Mouse (Mus musculus) MEL (cell line): ENCODE measurements around the gene Rgcc. TPM values are rescaled to one million over a fixed set of nuclear protein-coding genes. Genes with fewer than 3 reads are reported as not detected.
A peak's percentile ranks its signal among the peaks of the same experiment; 100 is the strongest.

Source experiments
- DNase-seq: peaks from one replicate; pipeline ENCODE4 v3.0.0; 2011; ENCODE audit warnings: low read depth, low spot score
- H3K27ac ChIP-seq: 2 replicates; pipeline ENCODE4 v1.5.1; 2012; ENCODE audit warnings: low read depth, mild to moderate bottlenecking, control low read depth, low read length, moderate library complexity; ENCODE audit not compliant: control insufficient read depth
- H3K27me3 ChIP-seq, 2 experiments: fragments of 150-350 bp in 1 of 2; sonication (generic) in 1 of 2; 2 replicates each; pipeline ENCODE4 v1.6.1; 2012; ENCODE audit warnings: low read length in 2 of 2, mild to moderate bottlenecking in 2 of 2, improper control_type of control experiment in 1 of 2, moderate library complexity in 1 of 2; ENCODE audit not compliant: insufficient read depth in 2 of 2, control insufficient read depth in 1 of 2
- H3K36me3 ChIP-seq, 2 experiments: 2 replicates each; pipeline ENCODE4 v1.6.1; 2012 to 2014; ENCODE audit warnings: low read length in 2 of 2, improper control_type of control experiment in 1 of 2, inconsistent platforms in 1 of 2, mild to moderate bottlenecking in 1 of 2; ENCODE audit not compliant: insufficient read depth in 2 of 2, control insufficient read depth in 1 of 2
- H3K4me1 ChIP-seq, 2 experiments: fragments of 150-350 bp in 1 of 2; sonication (generic) in 1 of 2; 2 replicates each; pipeline ENCODE4 v1.6.1; 2012; ENCODE audit warnings: low read length in 2 of 2, improper control_type of control experiment in 1 of 2, mild to moderate bottlenecking in 1 of 2; ENCODE audit not compliant: insufficient read depth in 2 of 2, control insufficient read depth in 1 of 2
- H3K4me3 ChIP-seq, 2 experiments: fragments of 150-350 bp in 1 of 2; sonication (generic) in 1 of 2; 2 replicates each; pipeline ENCODE4 v1.5.1; 2012; ENCODE audit warnings: low read depth in 2 of 2, low read length in 2 of 2, mild to moderate bottlenecking in 2 of 2, moderate library complexity in 2 of 2, control low read depth in 1 of 2, improper control_type of control experiment in 1 of 2; ENCODE audit not compliant: control insufficient read depth in 1 of 2, insufficient read depth in 1 of 2
- H3K79me2 ChIP-seq: 2 replicates; pipeline ENCODE4 v1.6.1; 2012; ENCODE audit warnings: mild to moderate bottlenecking, low read length, moderate library complexity; ENCODE audit not compliant: control insufficient read depth, poor library complexity, insufficient read depth
- H3K9ac ChIP-seq: 2 replicates; pipeline ENCODE4 v1.6.1; 2012; ENCODE audit warnings: low read depth, mild to moderate bottlenecking, control low read depth, low read length, moderate library complexity; ENCODE audit not compliant: control insufficient read depth, poor library complexity, severe bottlenecking
- H3K9me3 ChIP-seq: fragments of 150-350 bp; sonication (generic); replicated peaks from 2 replicates; pipeline ENCODE4 v1.6.1; 2012; ENCODE audit warnings: mild to moderate bottlenecking, low read length, improper control_type of control experiment, moderate library complexity; ENCODE audit not compliant: insufficient read depth
- CHD1 ChIP-seq: IDR thresholded peaks from 2 replicates; pipeline ENCODE4 v1.6.1; 2012; ENCODE audit warnings: low read depth, mild to moderate bottlenecking, inconsistent platforms, low read length, improper control_type of control experiment
- CTCF ChIP-seq, 3 experiments: IDR thresholded peaks in 2 of 3; conservative IDR thresholded peaks in 1 of 3; 2 replicates each; pipeline ENCODE4 v1.5.1; 2011 to 2012; ENCODE audit warnings: low read length in 3 of 3, low read depth in 2 of 3, mild to moderate bottlenecking in 2 of 3, improper control_type of control experiment in 1 of 3, inconsistent platforms in 1 of 3, mixed read lengths in 1 of 3, moderate library complexity in 1 of 3; ENCODE audit not compliant: control insufficient read depth in 1 of 3, insufficient read depth in 1 of 3, poor library complexity in 1 of 3, severe bottlenecking in 1 of 3
- ELF1 ChIP-seq: IDR thresholded peaks from 2 replicates; pipeline ENCODE4 v1.6.1; 2014; ENCODE audit warnings: low read depth, mild to moderate bottlenecking, inconsistent platforms, low read length, improper control_type of control experiment, moderate library complexity
- ETS1 ChIP-seq: IDR thresholded peaks from 2 replicates; pipeline ENCODE4 v1.6.1; 2012; ENCODE audit warnings: low read depth, mild to moderate bottlenecking, inconsistent platforms, low read length, improper control_type of control experiment, moderate library complexity
- GATA1 ChIP-seq: IDR thresholded peaks from 2 replicates; pipeline ENCODE4 v1.6.1; 2011; ENCODE audit warnings: low read depth, low read length, improper control_type of control experiment
- HCFC1 ChIP-seq: IDR thresholded peaks from 2 replicates; pipeline ENCODE4 v1.6.1; 2012; ENCODE audit warnings: low read depth, mild to moderate bottlenecking, inconsistent platforms, low read length, improper control_type of control experiment, moderate library complexity
- JUND ChIP-seq: IDR thresholded peaks from 2 replicates; pipeline ENCODE4 v1.6.1; 2011; ENCODE audit warnings: low read depth, mild to moderate bottlenecking, improper control_type of control experiment, low read length
- KAT2A ChIP-seq: conservative IDR thresholded peaks from 2 replicates; pipeline ENCODE4 v1.6.1; 2012; ENCODE audit warnings: low read depth, low read length, improper control_type of control experiment, inconsistent platforms
- MAX ChIP-seq: IDR thresholded peaks from 2 replicates; pipeline ENCODE4 v1.6.1; 2011; ENCODE audit warnings: low read length, improper control_type of control experiment
- MEF2A ChIP-seq: IDR thresholded peaks from 2 replicates; pipeline ENCODE4 v1.6.1; 2014; ENCODE audit warnings: low read depth, mild to moderate bottlenecking, inconsistent platforms, low read length, improper control_type of control experiment; ENCODE audit not compliant: poor library complexity, insufficient replicate concordance, severe bottlenecking; ENCODE audit errors: extremely low read depth
- MYB ChIP-seq: IDR thresholded peaks from 2 replicates; pipeline ENCODE4 v1.6.1; 2011; ENCODE audit warnings: mild to moderate bottlenecking, low read depth, low read length, improper control_type of control experiment
- NELFE ChIP-seq: IDR thresholded peaks from 2 replicates; pipeline ENCODE4 v1.6.1; 2011; ENCODE audit warnings: low read depth, low read length, improper control_type of control experiment
- POLR2A ChIP-seq, 2 experiments: IDR thresholded peaks; 2 replicates each; pipeline ENCODE4 v1.6.1; 2011 to 2012; ENCODE audit warnings: low read length in 2 of 2, mild to moderate bottlenecking in 2 of 2, control low read depth in 1 of 2, improper control_type of control experiment in 1 of 2, low read depth in 1 of 2, moderate library complexity in 1 of 2; ENCODE audit not compliant: control insufficient read depth in 1 of 2, insufficient read depth in 1 of 2, poor library complexity in 1 of 2
- RAD21 ChIP-seq: IDR thresholded peaks from 2 replicates; pipeline ENCODE4 v1.6.1; 2011; ENCODE audit warnings: mild to moderate bottlenecking, low read depth, low read length, improper control_type of control experiment
- RCOR1 ChIP-seq: IDR thresholded peaks from 2 replicates; pipeline ENCODE4 v1.6.1; 2012; ENCODE audit warnings: low read depth, mild to moderate bottlenecking, inconsistent platforms, low read length, improper control_type of control experiment
- SIN3A ChIP-seq: IDR thresholded peaks from 2 replicates; pipeline ENCODE4 v1.6.1; 2012; ENCODE audit warnings: low read length, improper control_type of control experiment, inconsistent platforms
- SMC3 ChIP-seq: IDR thresholded peaks from 2 replicates; pipeline ENCODE4 v1.6.1; 2011; ENCODE audit warnings: low read depth, low read length, improper control_type of control experiment
- TAL1 ChIP-seq: IDR thresholded peaks from 2 replicates; pipeline ENCODE4 v1.6.1; 2012; ENCODE audit warnings: mild to moderate bottlenecking, inconsistent platforms, low read length, moderate library complexity, mixed read lengths
- UBTF ChIP-seq: IDR thresholded peaks from 2 replicates; pipeline ENCODE4 v1.6.1; 2012; ENCODE audit warnings: low read depth, mild to moderate bottlenecking, inconsistent platforms, low read length, improper control_type of control experiment, moderate library complexity, borderline replicate concordance; ENCODE audit not compliant: insufficient read depth
- ZC3H11A ChIP-seq: IDR thresholded peaks from 2 replicates; pipeline ENCODE4 v1.6.1; 2012; ENCODE audit warnings: low read depth, mild to moderate bottlenecking, inconsistent platforms, low read length, improper control_type of control experiment
- ZKSCAN1 ChIP-seq: IDR thresholded peaks from 2 replicates; pipeline ENCODE4 v1.6.1; 2012; ENCODE audit warnings: low read depth, mild to moderate bottlenecking, inconsistent platforms, low read length, improper control_type of control experiment, moderate library complexity
- ZNF384 ChIP-seq: IDR thresholded peaks from 2 replicates; pipeline ENCODE4 v1.6.1; 2012; ENCODE audit warnings: low read depth, mild to moderate bottlenecking, inconsistent platforms, low read length, improper control_type of control experiment
- polyA plus RNA-seq, 2 experiments: library from polyadenylated mRNA; stranded (reverse) in 1 of 2; unstranded in 1 of 2; fragments of >175 nt in 1 of 2; fragments of >200 nt in 1 of 2; gene quantifications; 2 replicates each; pipeline versions ENCODE4 v1.2.1 to v1.2.4; 2012; ENCODE audit warnings: low replicate concordance in 2 of 2, low read depth in 1 of 2; ENCODE audit not compliant: insufficient read length in 2 of 2, insufficient read depth in 1 of 2, missing spikeins in 1 of 2
- total RNA-seq: library from RNA; depleted of rRNA; stranded (reverse); fragments of 300-350 nt; gene quantifications from 2 replicates; pipeline ENCODE4 v1.2.3, GENCODE M21; 2012

Rgcc gene
- total and polyA plus RNA-seq, 3 experiments, result 1.2 to 1.8 TPM; not detected in 1

- peak overlapping the region; percentile 16; the same call in 1 of the 2 replicates for H3K9ac ChIP-seq
- no peaks in the 10 kb centered on the region; the same call in 1 of the 2 replicates for H3K79me2 ChIP-seq
- no peaks in the 10 kb centered on the region for H3K9me3 ChIP-seq
- DNase-seq, result peak; percentile 69
- peak; percentile 66 for TF ChIP-seq RAD21
- peak; percentile 85 for TF ChIP-seq ZNF384
- TF ChIP-seq ZKSCAN1, result no peak
- TF ChIP-seq CTCF (IDR thresholded peaks at IDR 0.05 in 2 of 3, conservative IDR thresholded peaks at IDR 0.05 in 1 of 3; ENCODE audit: control insufficient read depth in 1 of 3, insufficient read depth in 1 of 3, low read depth in 2 of 3, low read length in 3 of 3, poor library complexity in 1 of 3, severe bottlenecking in 1 of 3), result peak; percentile 35 to 74 (median 65)
- TF ChIP-seq ZC3H11A, result peak; percentile 63
- no peak for TF ChIP-seq MYB
- peak; percentile 82 for TF ChIP-seq SMC3
- 0 out of 2 replicates have a peak, but pooled peaks have one; percentile 28 for TF ChIP-seq SIN3A
- TF ChIP-seq GATA1, result no peak
- TF ChIP-seq, all 39 proteins: peak for 6
- Histone ChIP-seq H3K4me3 (no peak overlapping the region), H3K27ac (no peak overlapping the region), H3K27me3 (no peaks in the 10 kb centered on the region), H3K36me3 (peaks cover 0 to 11% of the 10 kb centered on the region in 2 experiments; a peak in 2 of 4 replicates), H3K4me1 (peaks cover 10 to 13% of the 10 kb centered on the region in 2 experiments)
Measured at GRCm38 (mm10) chr14:79327033-79327432, 25.6 kb upstream of the Rgcc start.

- no peak for DNase-seq
- Histone ChIP-seq H3K4me3 (no peak overlapping the region), H3K36me3 (peaks cover 0 to 2% of the 10 kb centered on the region in 2 experiments; a peak in 1 of 4 replicates), H3K79me2 (no peaks in the 10 kb centered on the region), H3K9ac (no peak overlapping the region), H3K27ac (no peak overlapping the region), H3K4me1 (peaks cover 0 to 3% of the 10 kb centered on the region in 2 experiments; a peak in 2 of 4 replicates), H3K9me3 (no peaks in the 10 kb centered on the region), H3K27me3 (no peaks in the 10 kb centered on the region)
- TF ChIP-seq CTCF (IDR thresholded peaks at IDR 0.05 in 2 of 3, conservative IDR thresholded peaks at IDR 0.05 in 1 of 3; ENCODE audit: control insufficient read depth in 1 of 3, insufficient read depth in 1 of 3, low read depth in 2 of 3, low read length in 3 of 3, poor library complexity in 1 of 3, severe bottlenecking in 1 of 3) (no peak), ELF1 (no peak), UBTF (no peak), NELFE (no peak), JUND (no peak), ZC3H11A (no peak), SIN3A (no peak), MEF2A (no peak), RCOR1 (no peak), MAX (no peak), KAT2A (no peak), MYB (no peak), HCFC1 (no peak), POLR2A (IDR thresholded peaks at IDR 0.05; ENCODE audit: control insufficient read depth in 1 of 2, insufficient read depth in 1 of 2, low read depth in 1 of 2, low read length in 2 of 2, poor library complexity in 1 of 2) (no peak), SMC3 (no peak), ETS1 (no peak), CHD1 (no peak), TAL1 (no peak)
Measured at GRCm38 (mm10) chr14:79324112-79324840, 22.8 kb upstream of the Rgcc start.
